Mouse (Mus musculus): Measurements from ENCODE around the gene Hoxb6.

Gene Hoxb6

DNA sequence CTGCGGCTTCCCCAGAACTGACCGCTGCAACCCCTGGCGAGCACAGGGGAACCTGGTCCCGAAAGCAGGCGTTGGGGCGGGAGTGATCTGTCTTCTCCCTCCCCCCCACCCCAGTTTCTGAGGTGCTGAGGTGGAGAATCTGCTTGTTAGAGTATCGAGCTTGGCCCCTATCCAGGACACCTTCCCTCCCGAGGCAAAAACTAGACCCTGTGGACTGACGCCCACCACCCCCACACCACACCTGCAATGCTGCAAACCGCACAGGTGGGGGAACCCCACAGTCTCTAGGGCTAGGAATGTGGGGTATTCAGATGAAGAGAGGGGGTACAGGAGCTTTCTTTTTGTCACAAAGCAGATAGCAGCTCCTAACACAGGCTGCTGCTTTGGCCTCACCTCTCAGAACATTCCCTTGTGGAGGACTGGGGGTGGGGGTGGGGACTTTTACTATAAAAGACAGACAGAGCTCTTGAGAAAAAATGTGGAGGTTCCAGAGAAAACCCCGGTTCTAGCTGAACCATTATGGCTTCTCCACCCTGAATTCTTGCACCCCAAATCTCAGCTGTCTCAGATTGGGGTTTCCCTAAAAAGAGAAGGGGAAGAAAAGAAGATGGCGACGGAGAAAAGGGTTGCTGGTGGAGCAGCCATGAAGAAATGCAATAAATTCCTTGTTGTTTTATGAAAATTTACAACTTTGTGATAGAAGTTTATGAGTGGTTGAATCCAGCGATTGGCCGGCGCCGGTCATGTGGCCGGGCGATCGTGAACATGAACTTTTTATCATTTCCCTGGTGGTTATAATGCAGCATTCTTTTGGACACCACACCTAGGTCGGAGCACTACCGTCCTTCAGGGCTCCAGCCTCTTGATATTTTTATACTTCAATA lies at the start of gene Hoxb6:
TSS of gene Hoxb6 (plus strand) at position 796 of the 884 bp plus-strand sequence.
- DNase-seq (ENCODE audit: low spot score in 2 of 2), result no peak

GRCm38 (mm10) chr11:96250901-96251300 lies 41.4 kb upstream of the Hoxb6 start:
- DNase-seq (ENCODE audit: low spot score in 2 of 2), result no peak

DNA sequence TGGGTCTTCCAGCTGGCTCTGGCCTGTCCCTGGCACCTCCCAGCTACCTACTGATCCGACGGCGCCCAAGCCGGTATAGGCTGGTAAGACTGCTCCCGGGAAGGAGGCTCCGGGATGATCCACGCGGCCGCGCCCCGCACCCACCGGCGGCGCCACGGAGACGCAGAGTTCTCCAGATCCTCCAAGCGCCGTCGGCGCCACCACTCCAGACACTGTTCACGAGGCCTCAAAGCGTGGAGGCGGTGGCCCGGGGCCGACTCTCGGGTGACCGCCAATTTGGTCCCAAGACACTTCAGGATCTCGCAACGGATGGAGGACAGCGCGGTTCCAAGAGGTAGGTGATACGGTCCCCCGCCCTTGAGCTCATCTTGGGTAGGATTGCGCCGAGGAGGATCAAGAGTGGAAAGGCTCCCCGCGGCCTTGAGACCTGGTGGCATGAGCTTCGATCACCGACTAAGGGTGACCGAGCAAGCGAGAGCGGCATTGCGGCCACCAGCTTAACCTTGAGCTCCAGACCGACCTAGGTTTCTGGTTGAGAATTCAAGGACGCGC lies 40.7 kb upstream of the Hoxb6 start:
- DNase-seq (ENCODE audit: low spot score in 2 of 2), result no peak

DNA sequence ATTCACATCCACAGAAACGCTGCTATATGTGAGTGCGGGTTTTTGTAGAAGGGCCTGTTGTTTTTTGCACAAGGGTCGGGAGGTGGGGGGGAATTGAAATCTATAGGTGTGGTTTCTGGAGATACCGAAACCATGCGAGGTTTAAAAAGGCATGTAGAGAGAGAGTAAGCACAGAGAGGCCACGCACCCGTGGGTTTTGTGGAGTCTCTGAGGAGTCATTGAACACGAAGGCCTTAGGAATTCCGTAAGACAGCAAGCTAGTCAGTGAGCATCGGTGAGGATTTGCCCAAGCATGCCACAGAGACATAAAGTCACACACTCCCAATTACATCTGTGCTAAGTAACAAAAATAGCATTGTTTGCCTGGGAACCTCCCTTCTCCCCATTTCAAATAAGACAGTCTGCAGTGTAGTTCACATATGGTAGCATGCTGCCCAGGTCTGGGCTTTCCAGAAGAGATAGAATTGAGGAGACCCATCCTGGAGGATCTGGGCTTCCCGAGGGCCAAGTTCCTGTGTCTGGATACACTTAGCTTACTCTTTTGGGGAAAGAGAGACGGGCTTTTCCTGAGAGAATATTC lies 39.6 kb upstream of the Hoxb6 start:
- no peak for DNase-seq (ENCODE audit: low spot score in 2 of 2)

DNA sequence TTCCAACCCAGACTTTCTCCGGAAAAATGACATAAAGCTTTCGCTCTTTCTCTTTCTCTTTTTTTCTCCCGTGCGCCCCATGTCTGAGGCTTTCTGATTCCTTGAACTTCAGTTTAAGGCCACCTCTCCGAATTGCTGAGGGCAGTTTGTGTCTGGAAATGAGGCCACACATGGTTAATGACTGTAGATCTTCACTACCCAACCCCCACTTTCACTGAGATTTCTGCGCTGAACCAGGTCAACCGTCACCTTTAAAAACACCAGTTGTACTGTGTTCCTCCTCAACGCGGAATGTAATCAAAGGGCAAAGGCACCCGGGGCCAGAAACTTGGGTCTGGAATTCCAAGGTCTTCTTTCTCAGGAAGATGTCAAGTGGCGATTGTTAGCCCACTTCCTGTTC lies 38.1 kb upstream of the Hoxb6 start:
- no peak for DNase-seq (ENCODE audit: low spot score in 2 of 2)

DNA sequence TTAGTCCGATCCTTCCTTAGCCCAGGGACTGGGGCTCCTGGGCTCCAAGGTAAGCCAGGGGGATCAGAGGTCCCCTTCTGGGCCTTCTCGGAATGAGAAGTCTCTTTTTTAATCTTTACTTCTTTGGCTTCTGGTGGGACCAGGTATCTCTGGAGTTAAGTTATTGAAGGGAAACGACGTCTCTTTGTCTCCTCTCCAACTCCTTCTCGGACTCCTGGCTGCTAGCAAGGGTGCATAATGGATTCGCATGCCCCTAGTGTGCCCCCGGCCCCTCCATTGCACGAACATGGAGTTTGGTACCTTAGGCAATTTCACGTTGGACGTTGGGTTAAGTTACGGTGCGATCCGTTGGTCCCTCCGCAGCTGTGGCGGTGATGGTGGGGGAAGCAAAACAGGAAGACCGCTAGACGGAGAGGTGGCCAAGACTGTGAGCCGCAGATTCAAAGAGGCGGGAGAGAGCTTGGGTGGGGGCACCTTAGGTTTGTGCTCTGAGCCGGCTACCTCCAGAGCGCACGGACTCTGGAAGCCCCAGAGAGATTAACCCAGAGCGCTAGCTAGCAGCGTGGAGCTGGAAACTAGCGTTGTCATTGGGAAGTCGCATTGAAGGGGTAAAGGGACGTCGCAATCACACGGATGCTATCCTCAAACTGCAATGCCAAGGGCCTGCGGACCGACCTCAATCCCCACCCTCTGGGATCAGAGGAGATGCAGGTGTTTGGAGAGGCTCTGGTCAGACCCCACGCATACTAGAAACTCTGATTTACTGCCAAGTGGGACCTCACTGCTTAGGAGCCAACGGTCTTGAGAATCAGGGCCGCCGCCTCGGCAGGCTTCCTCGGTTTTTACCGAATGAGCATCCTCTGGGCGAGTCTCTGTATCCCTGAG lies 36.9 kb upstream of the Hoxb6 start:
- DNase-seq (ENCODE audit: low spot score in 2 of 2), result no peak

DNA sequence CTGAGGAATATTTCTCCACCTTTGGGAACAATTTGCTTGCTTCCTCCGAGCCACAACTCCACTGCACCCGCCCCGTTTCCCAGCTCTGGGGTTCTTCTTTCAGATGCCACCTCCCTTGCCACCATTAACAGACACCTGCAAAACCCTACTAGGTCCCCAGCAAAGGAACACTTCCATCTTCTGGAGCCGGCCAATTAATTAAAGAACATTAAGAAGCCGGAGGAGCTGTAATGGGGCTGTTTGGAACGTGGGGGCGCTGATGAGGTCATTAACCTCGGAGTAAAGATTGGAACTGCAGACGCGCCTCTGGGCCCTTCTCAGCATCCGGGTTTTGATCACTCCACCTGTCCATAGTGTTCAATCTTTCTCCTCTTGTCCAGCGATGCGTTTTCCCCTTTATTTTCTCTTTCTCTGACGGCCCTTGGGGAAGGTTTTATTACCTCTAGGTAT lies 36.3 kb upstream of the Hoxb6 start:
- DNase-seq (ENCODE audit: low spot score in 2 of 2), result no peak

GRCm38 (mm10) chr11:96257141-96257540 lies 35.1 kb upstream of the Hoxb6 start:
- DNase-seq (ENCODE audit: low spot score in 2 of 2), result no peak

DNA sequence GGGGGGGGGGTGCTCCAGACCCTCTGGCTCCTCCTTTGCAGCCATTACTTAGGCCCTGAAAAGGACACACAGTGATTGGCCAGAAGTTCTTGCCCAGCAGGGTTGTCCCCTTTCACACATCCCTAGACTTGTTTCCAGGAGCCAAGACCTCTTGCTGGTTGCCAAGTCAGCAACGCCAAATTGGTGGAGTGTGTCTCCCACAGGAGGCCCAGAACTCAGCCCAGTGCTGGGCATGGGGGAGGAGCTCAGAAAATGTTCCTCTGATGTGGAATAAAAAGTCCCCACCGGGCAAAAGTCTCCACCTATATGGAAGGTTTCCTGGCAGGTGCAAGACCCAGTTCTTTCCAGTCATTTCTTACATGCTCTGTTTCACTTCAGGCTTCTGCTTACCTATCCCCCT lies 33.2 kb upstream of the Hoxb6 start:
- DNase-seq (ENCODE audit: low spot score in 2 of 2), result no peak

DNA sequence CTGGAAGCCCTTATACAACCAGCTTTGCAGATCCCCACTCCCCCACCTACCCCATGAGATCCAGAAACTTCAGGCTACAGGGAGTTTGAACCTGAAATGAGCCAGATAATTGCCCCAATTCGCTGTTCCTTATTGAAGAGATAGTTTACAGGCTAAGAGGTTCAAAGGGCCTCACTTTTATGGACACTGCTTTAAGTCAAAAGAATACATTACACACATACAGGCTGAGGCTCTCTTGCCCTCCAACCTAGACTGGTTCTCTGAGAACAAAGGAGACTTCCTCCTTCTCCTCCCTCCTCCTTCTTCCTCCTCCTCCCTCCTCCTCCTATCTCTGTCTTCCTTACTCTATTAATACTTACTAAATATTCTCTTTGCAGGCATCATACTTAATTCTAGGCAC lies 32.8 kb upstream of the Hoxb6 start:
- DNase-seq (ENCODE audit: low spot score in 2 of 2), result no peak

DNA sequence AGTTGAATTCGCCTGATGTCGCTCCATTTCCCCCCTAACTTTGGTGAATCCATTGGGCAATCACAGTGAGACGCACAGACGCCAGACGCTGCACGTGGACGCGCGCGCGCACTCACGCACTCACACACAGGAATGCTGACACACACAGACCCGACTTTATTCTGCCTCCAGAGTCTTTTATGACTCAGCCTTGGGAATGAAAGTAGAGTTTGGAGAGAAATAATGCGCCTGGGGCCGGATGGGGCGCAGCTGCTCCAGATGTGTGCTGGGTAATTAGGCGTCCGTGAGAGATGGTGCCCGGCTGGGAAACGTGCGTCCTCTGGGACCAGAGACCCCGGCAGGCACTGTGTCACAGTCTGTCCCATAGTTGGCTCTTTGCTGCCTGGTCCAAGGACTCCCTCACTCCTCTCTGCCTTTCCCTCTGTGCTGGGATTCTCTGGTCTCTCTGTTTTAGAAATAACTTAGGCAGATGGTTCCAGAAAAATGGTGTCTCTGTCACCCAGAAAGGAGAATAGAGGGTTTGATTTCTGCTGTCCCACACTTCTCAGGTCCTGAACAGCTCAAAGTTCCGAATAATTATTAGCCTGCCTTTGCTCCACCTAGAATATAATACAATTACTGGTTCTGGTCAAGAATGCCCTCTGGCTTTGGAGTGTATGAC lies 31.8 kb upstream of the Hoxb6 start:
- no peak for DNase-seq (ENCODE audit: low spot score in 2 of 2)

DNA sequence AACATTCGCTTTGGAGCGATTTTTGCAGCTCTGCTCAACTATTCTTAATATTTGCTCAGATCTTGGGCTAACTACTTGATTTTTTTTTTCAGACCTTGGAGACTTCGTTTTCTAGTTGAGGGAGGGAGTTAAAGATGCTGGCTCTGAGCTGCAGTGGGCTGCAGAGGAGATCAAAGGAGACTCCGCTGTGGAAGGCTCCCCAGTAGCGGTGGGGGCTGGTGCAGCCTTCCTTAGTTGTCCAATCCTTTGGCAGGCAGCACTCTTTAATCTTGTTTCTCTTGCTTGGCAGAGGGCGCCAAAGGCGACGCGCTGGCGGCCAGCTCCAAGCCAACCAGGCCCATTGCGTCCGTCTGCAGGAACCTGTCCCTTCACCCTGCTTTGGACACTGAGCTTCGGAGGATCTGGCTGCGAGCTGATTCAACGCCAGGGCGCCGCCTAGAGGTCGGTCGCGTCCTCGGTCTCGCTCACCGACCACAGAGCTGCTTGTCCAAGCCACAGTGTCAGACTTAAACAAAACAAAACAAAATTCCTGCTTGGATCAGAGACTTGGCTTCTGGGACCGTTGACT lies 30.9 kb upstream of the Hoxb6 start:
- DNase-seq (ENCODE audit: low spot score in 2 of 2), result peak in 1 of 2 experiments; percentile 60

DNA sequence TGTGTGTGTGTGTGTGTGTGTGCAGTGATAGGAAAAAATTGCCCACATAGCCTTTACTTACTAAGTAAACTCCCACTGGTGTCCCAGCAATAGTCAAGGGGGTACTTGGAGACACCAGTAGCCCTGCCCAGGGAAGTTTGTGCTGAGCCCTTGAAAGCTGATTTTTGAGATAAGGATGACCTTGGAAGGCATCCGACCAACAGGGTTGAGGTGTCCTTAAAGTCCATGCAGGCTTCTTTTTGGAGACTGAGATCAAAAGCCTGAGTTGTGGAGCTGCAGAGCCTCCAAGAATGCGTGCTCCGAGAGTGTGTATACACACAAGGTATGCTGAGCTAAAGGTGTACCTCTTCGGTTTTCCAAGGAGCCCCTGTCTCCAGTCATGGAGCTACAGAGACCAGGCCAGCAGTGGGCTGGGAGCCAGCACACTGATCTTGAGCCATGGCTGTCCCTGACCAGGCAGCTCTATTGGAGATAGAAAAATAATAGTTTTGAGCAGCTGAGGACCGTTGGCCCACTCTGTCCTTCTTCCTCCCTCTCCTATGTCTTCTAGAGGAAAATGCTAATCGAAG lies 29.9 kb upstream of the Hoxb6 start:
- DNase-seq (ENCODE audit: low spot score in 2 of 2), result no peak

DNA sequence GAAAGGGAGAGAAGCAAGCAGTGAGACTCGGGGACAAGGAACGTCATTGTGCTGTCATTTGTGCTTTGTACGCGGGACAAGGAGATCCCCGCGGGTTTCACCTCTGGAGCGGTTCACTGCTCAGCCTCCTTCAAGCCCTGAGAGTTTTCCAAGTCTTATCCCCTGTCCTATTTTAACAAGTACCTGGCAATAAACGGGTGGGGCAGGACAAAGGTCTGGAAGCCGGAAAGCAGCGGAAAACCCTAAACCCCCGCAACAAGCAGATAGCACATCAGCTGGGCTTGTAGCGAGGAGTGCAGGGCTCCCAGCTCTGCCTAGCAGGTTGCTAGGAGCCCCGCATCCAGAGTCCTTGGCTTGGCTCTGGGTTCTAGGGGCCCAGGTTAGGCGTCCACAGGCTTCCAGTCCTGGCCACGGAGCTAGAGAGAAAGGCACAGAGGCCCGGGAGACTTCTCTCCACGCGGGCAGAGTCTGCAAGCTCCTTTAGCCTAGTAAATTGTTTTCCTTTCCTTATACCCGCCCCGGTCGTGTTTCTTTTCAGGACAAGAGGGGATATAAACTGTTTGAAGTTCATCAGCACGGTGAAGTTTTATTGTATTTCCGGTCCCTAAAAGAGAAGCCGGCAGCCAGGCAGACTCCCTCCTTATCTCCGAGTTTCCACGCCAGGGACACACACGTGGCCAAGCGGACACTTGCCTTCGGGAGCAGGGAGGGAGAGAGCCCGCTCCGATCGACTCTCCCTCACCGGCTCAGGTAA lies 28.5 kb upstream of the Hoxb6 start:
- no peak for DNase-seq (ENCODE audit: low spot score in 2 of 2)

DNA sequence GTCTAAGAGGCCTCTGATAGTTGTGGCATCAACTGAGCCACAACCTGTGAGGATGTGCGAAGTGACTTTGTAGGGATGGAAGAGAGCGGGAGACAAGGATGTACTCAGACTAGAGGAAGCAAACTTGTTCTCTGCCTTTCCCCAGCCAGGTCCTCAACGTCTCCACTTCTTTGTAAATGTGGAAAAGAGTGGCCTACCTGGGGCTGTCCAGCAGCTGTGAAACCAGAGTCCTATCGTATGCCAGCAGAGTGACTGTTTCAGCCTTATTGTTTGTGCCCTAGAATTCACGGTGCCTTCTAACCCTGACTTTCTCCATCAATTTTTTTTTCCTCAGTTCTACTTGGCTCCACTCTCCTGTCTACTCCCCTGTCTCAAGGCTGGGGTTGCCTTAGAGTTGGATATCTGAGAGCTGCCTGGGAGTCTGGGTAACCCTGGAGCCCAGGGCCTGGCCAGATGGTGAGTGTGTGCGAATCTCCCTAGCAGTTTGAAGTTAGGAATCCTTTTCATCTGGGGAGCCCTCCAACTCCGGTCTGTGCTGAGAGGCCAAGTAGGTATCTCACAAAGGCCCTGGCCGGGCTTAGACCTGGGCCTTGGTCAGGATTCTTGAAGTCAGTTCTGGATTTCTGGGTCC lies 27.8 kb upstream of the Hoxb6 start:
- no peak for DNase-seq (ENCODE audit: low spot score in 2 of 2)

DNA sequence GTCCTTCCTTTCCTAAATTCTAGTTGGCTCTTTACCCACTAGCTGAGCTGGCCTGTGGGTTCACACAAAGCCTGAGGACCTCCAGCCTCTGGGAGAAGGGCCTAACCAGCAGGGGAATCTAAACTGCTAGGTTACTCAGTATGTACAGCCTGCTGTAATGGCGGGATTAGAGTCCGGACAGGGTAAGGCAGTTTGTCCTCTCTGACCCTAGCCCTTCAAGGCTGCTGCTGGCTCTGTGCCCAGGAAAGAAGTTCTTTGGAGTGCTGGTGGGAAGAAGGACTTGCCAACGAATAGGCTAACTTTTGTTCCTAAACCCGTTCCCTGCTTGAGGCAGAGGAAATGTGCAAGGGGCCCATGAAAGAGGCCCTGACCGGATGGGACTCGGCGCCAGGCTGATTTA lies 26.3 kb upstream of the Hoxb6 start:
- no peak for DNase-seq (ENCODE audit: low spot score in 2 of 2)

DNA sequence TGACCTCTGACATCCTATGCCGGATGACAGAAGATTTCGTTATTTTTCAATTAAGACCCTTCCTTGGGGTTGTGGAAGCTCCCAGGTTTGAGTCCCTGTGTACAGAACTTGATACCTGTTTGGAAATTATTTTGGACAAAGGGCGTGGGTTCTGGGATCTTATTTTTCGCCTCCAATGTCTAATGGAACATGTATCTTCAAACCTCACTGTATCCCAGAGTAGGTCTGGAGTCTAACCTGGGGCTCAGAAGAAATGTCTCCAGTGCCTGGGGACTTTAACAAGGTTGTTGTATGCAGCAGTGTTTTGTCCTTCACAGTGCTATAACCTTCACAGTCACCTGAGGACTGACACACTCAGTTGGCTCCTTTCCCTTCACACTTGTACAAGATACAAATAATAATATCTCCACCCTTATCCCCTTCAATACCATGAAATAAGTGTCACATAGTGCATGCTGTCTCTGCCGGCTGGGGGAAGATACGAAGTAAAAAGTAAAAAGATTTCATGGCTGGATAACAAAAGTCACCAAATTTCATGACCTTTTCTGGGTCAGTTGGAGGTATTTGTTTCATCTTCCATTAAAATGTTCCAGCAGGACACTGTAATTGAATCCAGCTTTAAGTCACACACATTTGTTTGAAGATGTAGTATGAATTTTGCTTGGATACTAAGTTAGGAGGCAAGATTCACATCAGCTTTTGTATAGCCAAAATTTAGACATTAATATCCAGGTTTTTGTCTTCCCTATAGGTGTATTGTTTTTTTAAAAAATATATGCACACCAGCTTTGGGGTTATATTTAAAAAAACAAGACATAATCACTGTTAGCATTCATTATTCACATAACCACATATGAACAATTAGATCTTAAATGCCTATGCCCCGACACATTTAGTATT lies 25.0 kb upstream of the Hoxb6 start:
- DNase-seq (ENCODE audit: low spot score in 2 of 2), result no peak

DNA sequence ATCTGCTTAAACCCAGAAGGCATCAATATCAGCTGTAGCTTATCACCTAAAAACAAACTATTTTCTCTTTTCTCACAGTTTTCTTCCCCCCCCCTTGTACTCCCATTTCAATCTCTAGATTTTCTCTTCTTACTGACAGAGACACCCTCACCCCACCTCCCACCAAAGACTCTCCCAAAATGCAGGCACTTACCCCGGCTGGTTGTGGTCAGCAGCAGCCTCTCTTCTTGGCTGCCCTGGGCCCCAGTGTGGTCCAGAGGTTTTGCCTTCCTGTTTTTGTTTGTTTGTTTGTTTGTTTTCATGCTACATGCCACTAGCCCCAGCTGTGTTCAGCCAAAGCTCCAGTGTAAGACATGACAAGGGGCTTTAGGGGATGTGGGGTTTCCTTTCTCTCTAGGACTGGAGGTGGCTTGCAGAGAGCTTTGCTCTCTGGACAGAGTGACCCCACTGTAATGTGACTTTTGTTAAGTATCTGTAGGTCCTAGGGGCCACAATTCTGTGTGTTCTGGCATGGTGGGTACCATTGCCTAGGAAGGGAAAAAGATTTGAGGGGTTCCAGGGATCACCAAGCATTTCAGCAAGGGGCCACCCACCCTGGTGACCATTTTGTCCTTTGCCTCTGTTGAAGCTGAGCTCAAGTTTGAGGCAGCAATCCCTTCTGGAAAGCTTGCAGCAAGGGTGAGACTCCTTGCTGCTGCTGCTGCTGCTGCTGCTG lies 24.1 kb upstream of the Hoxb6 start:
- no peak for DNase-seq (ENCODE audit: low spot score in 2 of 2)
